ENCODE assay signal across 12 mouse cellular contexts in the genomic region with DNA sequence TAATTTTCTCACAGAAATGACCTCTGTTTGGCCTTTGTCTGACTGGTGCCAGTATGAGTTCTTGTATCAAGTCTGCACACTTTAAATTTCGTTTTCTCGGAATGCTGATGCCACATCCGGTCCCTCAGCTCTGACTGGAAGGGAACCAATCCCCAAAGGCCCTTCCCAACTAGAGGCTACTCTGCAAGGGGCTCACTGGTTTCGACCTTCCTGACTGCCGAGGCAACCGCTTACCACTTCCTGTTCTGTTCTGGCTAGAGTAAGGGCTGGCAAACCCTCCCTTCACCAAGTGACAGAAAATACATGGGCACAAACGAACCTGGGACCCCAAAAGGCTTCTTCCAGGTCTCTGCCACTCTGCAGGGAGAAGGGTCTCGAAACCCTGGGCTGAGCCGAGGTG. TPM values are rescaled to one million over a fixed set of nuclear protein-coding genes. Genes with fewer than 3 reads are reported as not detected.
DNase-seq lines count a peak whose midpoint lies in the region; ATAC-seq and TF ChIP-seq lines count a peak whose summit lies in the region.
"Had no signal": no experiment of that assay in that cellular context is flagged by ENCODE, and none has a peak within 500 bp of the region (broad histone marks: within the 10 kb centered on the region; RNA-seq: fewer than 3 reads in every experiment).

No protein-coding gene starts in this region.

- H3K4me2 ChIP-seq in heart, embryonic 11.5 days = peak overlapping the region; percentile 50
- H3K4me2 ChIP-seq in liver, embryonic 13.5 days = peak overlapping the region; percentile 88
- H3K4me2 ChIP-seq: embryonic facial prominence, embryonic 12.5 days had no signal

- no peaks in the 10 kb centered on the region for H3K9me3 ChIP-seq in heart, embryonic 11.5 days (replicated peaks; ENCODE audit: control insufficient read depth, low read length)
- H3K9me3 ChIP-seq in MEL (replicated peaks; ENCODE audit: insufficient read depth, low read length) = no peaks in the 10 kb centered on the region
- no peaks in the 10 kb centered on the region for H3K9me3 ChIP-seq in liver, embryonic 13.5 days (replicated peaks)
- H3K9me3 ChIP-seq: embryonic facial prominence, embryonic 12.5 days had no signal

- H3K27ac ChIP-seq in heart, embryonic 11.5 days (ENCODE audit: low read depth, low read length) = no peak overlapping the region
- H3K27ac ChIP-seq in MEL (ENCODE audit: control insufficient read depth, low read depth, low read length) = peak overlapping the region; percentile 96
- peak overlapping the region; percentile 94 for H3K27ac ChIP-seq in liver, embryonic 13.5 days
- H3K27ac ChIP-seq: embryonic facial prominence, embryonic 12.5 days; heart, adult 2 months had no signal

- H3K36me3 ChIP-seq in heart, embryonic 11.5 days (ENCODE audit: control insufficient read depth, insufficient read depth, low read length) = no peaks in the 10 kb centered on the region
- H3K36me3 ChIP-seq in MEL (ENCODE audit: control insufficient read depth in 1 of 2, insufficient read depth in 2 of 2, low read length in 2 of 2) = peaks cover 0 to 13% of the 10 kb centered on the region in 2 experiments; a peak in 3 of 4 replicates
- peaks cover 22% of the 10 kb centered on the region for H3K36me3 ChIP-seq in liver, embryonic 13.5 days
- H3K36me3 ChIP-seq: embryonic facial prominence, embryonic 12.5 days had no signal

- 69% methylated on average over 9 of the region's 9 CpGs for WGBS in heart, embryonic 11.5 days (ENCODE audit: insufficient replicate concordance)
- WGBS in liver, embryonic 13.5 days (ENCODE audit: insufficient replicate concordance) = 11% methylated on average over 9 of the region's 9 CpGs

- no peaks in the 10 kb centered on the region for H3K27me3 ChIP-seq in heart, embryonic 11.5 days (ENCODE audit: control insufficient read depth, insufficient read depth, low read length)
- H3K27me3 ChIP-seq in MEL (ENCODE audit: control insufficient read depth in 1 of 2, insufficient read depth in 2 of 2, low read length in 2 of 2) = no peaks in the 10 kb centered on the region
- H3K27me3 ChIP-seq in liver, embryonic 13.5 days = no peaks in the 10 kb centered on the region
- H3K27me3 ChIP-seq: embryonic facial prominence, embryonic 12.5 days had no signal

- no peak overlapping the region for H3K9ac ChIP-seq in heart, embryonic 11.5 days (ENCODE audit: low read depth, low read length)
- H3K9ac ChIP-seq in MEL (ENCODE audit: control insufficient read depth, low read depth, low read length, poor library complexity, severe bottlenecking) = peak overlapping the region; percentile 62
- H3K9ac ChIP-seq in liver, embryonic 13.5 days = peak overlapping the region; percentile 80
- H3K9ac ChIP-seq: embryonic facial prominence, embryonic 12.5 days had no signal

- DNase-seq in heart, postnatal 25 days (ENCODE audit: low spot score) = no peak
- DNase-seq in MEL (ENCODE audit: low read depth, low spot score) = peak; percentile 74
- DNase-seq in liver, embryonic 13.5 days = peak; percentile 41
- DNase-seq in spleen, postnatal 4 days (ENCODE audit: low spot score in 2 of 2) = peak; percentile 53 to 72
- DNase-seq in kidney, adult 11 months = no peak
- DNase-seq in kidney, postnatal 36 days = no peak
- no peak for DNase-seq in cerebellum, adult 9-11 months

- TF ChIP-seq POLR2A in MEL (IDR thresholded peaks at IDR 0.05; ENCODE audit: control insufficient read depth in 1 of 2, insufficient read depth in 1 of 2, low read depth in 1 of 2, low read length in 2 of 2, poor library complexity in 1 of 2) = no peak

- H3K79me2 ChIP-seq in MEL (ENCODE audit: control insufficient read depth, insufficient read depth, low read length, poor library complexity) = peaks cover 8% of the 10 kb centered on the region

- ATAC-seq in heart, embryonic 11.5 days (replicated peaks; ENCODE audit: insufficient number of reproducible peaks, low FRiP score, low TSS enrichment) = no peak
- ATAC-seq in liver, embryonic 13.5 days (ENCODE audit: low read depth) = peak; percentile 9; the same call in 1 of the 2 replicates

- no peaks in the 10 kb centered on the region for H3K4me1 ChIP-seq in heart, embryonic 11.5 days (ENCODE audit: control insufficient read depth, insufficient read depth, low read length)
- peaks cover 7 to 17% of the 10 kb centered on the region in 2 experiments for H3K4me1 ChIP-seq in MEL (ENCODE audit: control insufficient read depth in 1 of 2, insufficient read depth in 2 of 2, low read length in 2 of 2)
- H3K4me1 ChIP-seq in liver, embryonic 13.5 days (replicated peaks) = peaks cover 72% of the 10 kb centered on the region
- H3K4me1 ChIP-seq: embryonic facial prominence, embryonic 12.5 days had no signal

- no peak for TF ChIP-seq EP300 in MEL (IDR thresholded peaks at IDR 0.05; ENCODE audit: low read depth in 1 of 2, low read length in 2 of 2)

- intact Hi-C loops in heart, postnatal 25 days (cut with DNase I) = no loop called here

- H3K4me3 ChIP-seq in heart, embryonic 11.5 days (ENCODE audit: low read depth, low read length) = peak overlapping the region; percentile 21
- peak overlapping the region; percentile 56 to 80 for H3K4me3 ChIP-seq in MEL (ENCODE audit: control insufficient read depth in 1 of 2, insufficient read depth in 1 of 2, low read depth in 2 of 2, low read length in 2 of 2)
- peak overlapping the region; percentile 69 for H3K4me3 ChIP-seq in liver, embryonic 13.5 days (replicated peaks)
- H3K4me3 ChIP-seq: embryonic facial prominence, embryonic 12.5 days; heart, adult 2 months had no signal

- no peak for TF ChIP-seq CTCF in MEL (IDR thresholded peaks at IDR 0.05 in 2 of 3, conservative IDR thresholded peaks at IDR 0.05 in 1 of 3; ENCODE audit: control insufficient read depth in 1 of 3, insufficient read depth in 1 of 3, low read depth in 2 of 3, low read length in 3 of 3, poor library complexity in 1 of 3, severe bottlenecking in 1 of 3)

- TF ChIP-seq RAD21 in MEL (IDR thresholded peaks at IDR 0.05; ENCODE audit: low read depth, low read length) = no peak

TF ChIP-seq in MEL, 35 proteins besides CTCF, POLR2A, EP300 and RAD21:
- TF ChIP-seq TBP (IDR thresholded peaks at IDR 0.05; ENCODE audit: low read depth, low read length) (peak; percentile 52; the same call in 1 of the 2 replicates), ZMIZ1 (IDR thresholded peaks at IDR 0.05; ENCODE audit: low read depth, low read length) (0 out of 2 replicates have a peak, but pooled peaks have one; percentile 10), HCFC1 (IDR thresholded peaks at IDR 0.05; ENCODE audit: low read depth, low read length) (0 out of 2 replicates have a peak, but pooled peaks have one; percentile 36), MYB (IDR thresholded peaks at IDR 0.05; ENCODE audit: low read depth, low read length) (no peak), ELF1 (IDR thresholded peaks at IDR 0.05; ENCODE audit: low read depth, low read length) (no peak)

RNA-seq across cellular contexts. Expression of a gene that starts 1.6 kb away (rescaled TPM):
- polyA plus RNA-seq in heart, embryonic 11.5 days (2014; fragmentation: Nextera tagmentation; extraction: Ambion mirVana) = 0.66 and 0.79 TPM in 2 replicates
- under 1 TPM; 0.31 to 0.75 TPM for total RNA-seq in heart, postnatal 25 days (2021)
- total RNA-seq in MEL (2012; rRNA removed) = 21.5 and 27.7 TPM in 2 replicates
- polyA plus RNA-seq in MEL (2012; ENCODE audit: insufficient read depth in 1 of 2, insufficient read length in 2 of 2, low read depth in 1 of 2, low replicate concordance in 2 of 2, missing spikeins in 1 of 2) = 10 to 100 TPM in 1 of 2 experiments, not detected in 1; 52.7 TPM
- polyA plus RNA-seq in liver, embryonic 13.5 days (2015; fragmentation: Nextera tagmentation; extraction: Ambion mirVana) = 4.4 and 5.5 TPM in 2 replicates

RNA-seq across cellular contexts. Expression of a gene that starts 15.1 kb away (rescaled TPM):
- polyA plus RNA-seq in heart, embryonic 11.5 days (2014; fragmentation: Nextera tagmentation; extraction: Ambion mirVana) = 0.30 TPM in 1 of 2 replicates, not detected in the other
- total RNA-seq in heart, postnatal 25 days (2021) = under 1 TPM; 0.08 to 0.20 TPM
- 0.13 and 0.19 TPM in 2 replicates for total RNA-seq in MEL (2012; rRNA removed)
- under 1 TPM in 1 of 2 experiments, not detected in 1; 0.68 TPM for polyA plus RNA-seq in MEL (2012; ENCODE audit: insufficient read depth in 1 of 2, insufficient read length in 2 of 2, low read depth in 1 of 2, low replicate concordance in 2 of 2, missing spikeins in 1 of 2)
- 1.2 and 1.8 TPM in 2 replicates for polyA plus RNA-seq in liver, embryonic 13.5 days (2015; fragmentation: Nextera tagmentation; extraction: Ambion mirVana)

RNA-seq across cellular contexts. Expression of a gene that starts 36.8 kb away (rescaled TPM):
- 0.69 and 0.79 TPM in 2 replicates for polyA plus RNA-seq in heart, embryonic 11.5 days (2014; fragmentation: Nextera tagmentation; extraction: Ambion mirVana)
- total RNA-seq in heart, postnatal 25 days (2021) = under 1 TPM in 1 of 2 experiments, not detected in 1; 0.28 TPM
- 0.35 and 0.56 TPM in 2 replicates for total RNA-seq in MEL (2012; rRNA removed)
- polyA plus RNA-seq in MEL (2012; ENCODE audit: insufficient read depth in 1 of 2, insufficient read length in 2 of 2, low read depth in 1 of 2, low replicate concordance in 2 of 2, missing spikeins in 1 of 2) = 1 to 10 TPM in 1 of 2 experiments, not detected in 1; 1.4 TPM
- 3.5 and 3.6 TPM in 2 replicates for polyA plus RNA-seq in liver, embryonic 13.5 days (2015; fragmentation: Nextera tagmentation; extraction: Ambion mirVana)
- total RNA-seq: layer of hippocampus, adult 8-10 months had no signal
- polyA plus RNA-seq: brain, embryonic 14.5 days had no signal

RNA-seq across cellular contexts. Expression of a gene that starts 45.3 kb away (rescaled TPM):
- 1.1 and 1.5 TPM in 2 replicates for polyA plus RNA-seq in heart, embryonic 11.5 days (2014; fragmentation: Nextera tagmentation; extraction: Ambion mirVana)
- total RNA-seq in heart, postnatal 25 days (2021) = 1 to 10 TPM; 1.2 TPM
- total RNA-seq in MEL (2012; rRNA removed) = 0.04 and 0.26 TPM in 2 replicates
- under 1 TPM in 1 of 2 experiments, not detected in 1; 0.26 TPM for polyA plus RNA-seq in MEL (2012; ENCODE audit: insufficient read depth in 1 of 2, insufficient read length in 2 of 2, low read depth in 1 of 2, low replicate concordance in 2 of 2, missing spikeins in 1 of 2)
- polyA plus RNA-seq in liver, embryonic 13.5 days (2015; fragmentation: Nextera tagmentation; extraction: Ambion mirVana) = 3.1 and 3.2 TPM in 2 replicates

RNA-seq across cellular contexts. Expression of a gene that starts 53.3 kb away (rescaled TPM):
- polyA plus RNA-seq in heart, embryonic 11.5 days (2014; fragmentation: Nextera tagmentation; extraction: Ambion mirVana) = not detected in 2 replicates
- total RNA-seq in heart, postnatal 25 days (2021) = not detected
- not detected in 2 replicates for total RNA-seq in MEL (2012; rRNA removed)
- polyA plus RNA-seq in MEL (2012; ENCODE audit: insufficient read depth in 1 of 2, insufficient read length in 2 of 2, low read depth in 1 of 2, low replicate concordance in 2 of 2, missing spikeins in 1 of 2) = not detected
- 2.1 and 2.2 TPM in 2 replicates for polyA plus RNA-seq in liver, embryonic 13.5 days (2015; fragmentation: Nextera tagmentation; extraction: Ambion mirVana)
- total RNA-seq: layer of hippocampus, adult 8-10 months had no signal
- polyA plus RNA-seq: embryonic facial prominence, embryonic 12.5 days; heart, adult 2 months had no signal

Comparison
In these comparisons a context has a peak if more than half of its experiments do, and no peak if none do; other contexts are left out.
1. DNase-seq: peak in MEL (single experiment), liver, embryonic 13.5 days (single experiment) and spleen, postnatal 4 days (2 of 2); none in heart, postnatal 25 days (single experiment), kidney, adult 11 months (single experiment), kidney, postnatal 36 days (0 of 2) and cerebellum, adult 9-11 months (single experiment).
2. Peak in every context shown above with its lines, with median percentiles within 50 percentile points of each other: H3K4me3 ChIP-seq.